Mouse (Mus musculus): ENCODE results near the gene Eif4g3.

GRCm38 (mm10) chr4:138073531-138073930, 80.7 kb downstream of the Eif4g3 start:
- TF ChIP-seq POLR2A (IDR thresholded peaks at IDR 0.05; ENCODE audit: insufficient read depth, low read depth, low read length) (no peak), CTCF (IDR thresholded peaks at IDR 0.05; ENCODE audit: insufficient read depth, low read depth, low read length) (no peak)
